Mouse (Mus musculus): ENCODE data around the gene Gm49369.
"Not testable (repeated sequence)": the region's sequence is repeated elsewhere in the genome, so short reads cannot be mapped to it uniquely, and the experiment has no call there.

Gm49369 gene

DNA sequence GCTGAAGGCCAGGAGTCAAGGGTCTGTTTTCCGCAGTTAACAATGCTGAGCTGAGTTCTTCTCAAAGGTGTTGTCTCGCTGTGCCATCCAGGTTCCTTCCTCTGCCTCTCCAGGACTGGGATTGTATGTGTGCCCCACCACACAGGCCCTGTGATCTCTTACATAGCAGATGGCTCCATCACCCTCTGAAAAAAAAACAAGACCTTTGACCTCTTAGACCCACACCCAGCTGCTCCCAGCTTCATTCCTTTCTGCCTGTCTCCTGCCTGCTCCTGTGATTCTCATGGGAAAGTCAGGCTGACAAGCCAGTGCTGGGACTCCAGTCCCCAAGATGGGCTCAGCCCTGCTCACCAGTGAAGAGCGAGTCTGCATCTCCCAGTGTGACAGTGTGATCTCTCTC is 54.0 kb downstream of the Gm49369 start:
- CTCF ChIA-PET = interaction anchor here (0.8 kb wide), 1 partner anchor 206 kb away, joined by 13 read pairs; no protein-coding TSS in a partner anchor

DNA sequence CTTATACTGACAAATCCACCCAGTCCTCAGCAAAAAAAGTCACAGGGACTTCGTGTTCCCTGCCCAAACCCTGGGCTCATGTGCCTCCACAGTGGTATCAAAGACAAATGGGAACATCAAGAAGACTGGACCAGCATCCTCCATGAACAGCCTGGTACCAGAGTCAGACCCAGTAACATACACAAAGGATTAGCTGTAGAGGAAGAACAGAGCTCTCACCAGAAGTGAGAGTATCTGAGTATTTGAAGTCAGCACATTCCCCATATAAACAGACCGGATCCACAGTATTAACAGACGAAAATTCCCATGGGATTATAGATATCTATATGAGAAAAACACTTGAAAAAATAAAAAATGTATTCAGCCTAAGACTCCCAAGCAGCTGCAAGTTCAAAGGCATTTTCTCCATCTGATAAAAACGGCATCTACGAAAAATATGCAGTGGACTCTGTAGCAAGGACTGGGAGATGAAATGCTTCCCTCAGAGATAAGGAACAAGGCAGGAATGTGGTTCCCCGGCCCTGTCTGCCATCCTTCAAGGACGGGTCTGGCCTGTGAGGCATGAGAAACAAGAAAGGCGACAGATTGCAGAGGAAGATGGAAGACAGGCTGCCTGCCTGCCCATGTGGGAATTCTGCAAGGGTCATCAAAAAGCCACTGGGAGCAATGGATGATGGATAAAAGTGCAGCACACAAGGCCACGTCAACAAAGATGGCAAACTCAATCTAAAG is 55.6 kb downstream of the Gm49369 start:
- CTCF ChIA-PET = no interaction called here

DNA sequence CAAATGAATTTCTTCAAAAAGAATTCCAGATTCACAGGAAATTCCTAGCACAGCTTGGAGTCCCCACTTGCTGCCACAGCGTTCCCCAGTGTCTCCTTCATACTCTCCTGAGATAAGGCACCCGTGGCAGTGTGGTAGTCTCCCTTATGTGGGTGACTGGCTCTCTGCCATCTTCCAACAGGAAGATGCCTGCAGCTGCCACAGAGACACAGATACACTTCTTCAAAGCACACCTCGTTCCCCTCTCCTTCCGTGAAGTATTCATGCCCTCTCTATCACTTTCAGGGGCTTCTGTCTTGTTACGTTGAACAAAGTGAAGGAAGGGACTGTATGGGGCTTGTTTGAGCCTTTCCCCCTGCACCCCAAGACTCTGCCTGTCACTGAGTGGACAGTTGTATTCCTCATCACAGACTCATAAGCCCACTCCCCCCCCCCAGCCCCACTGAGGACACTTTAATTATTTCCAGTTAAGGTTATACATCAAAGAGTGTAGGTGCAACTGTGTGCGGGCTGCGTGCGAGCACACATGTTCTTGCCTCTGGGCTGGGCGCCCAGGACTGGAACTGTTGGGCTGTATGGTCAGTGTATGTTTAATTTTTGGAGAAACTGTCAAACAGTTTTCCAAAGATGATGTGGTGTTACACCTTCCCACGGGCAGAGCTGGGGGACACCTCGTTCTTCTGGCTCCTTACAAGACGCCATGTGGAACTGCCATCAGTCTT is 58.9 kb downstream of the Gm49369 start:
- CTCF ChIA-PET = no interaction called here

DNA sequence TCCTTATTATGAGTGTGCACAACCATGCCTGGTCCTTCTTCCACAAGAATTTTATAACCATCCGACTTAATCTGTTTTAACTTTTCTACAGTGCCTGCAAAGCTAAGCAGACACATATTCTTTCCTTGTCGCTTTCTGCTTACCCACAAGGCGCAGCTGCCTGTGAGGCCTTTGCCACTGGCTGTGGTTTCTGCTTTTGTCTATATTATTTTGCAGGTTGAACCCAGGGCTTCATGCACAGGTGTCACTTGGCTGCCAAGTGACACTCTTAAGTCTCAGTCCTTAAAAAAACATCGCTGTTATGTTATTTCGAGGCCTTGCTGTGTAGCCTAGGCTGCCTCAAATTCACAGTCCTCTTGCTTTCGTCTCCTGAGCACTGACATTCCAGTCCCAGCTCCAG is 59.8 kb downstream of the Gm49369 start:
- CTCF ChIA-PET = no interaction called here

DNA sequence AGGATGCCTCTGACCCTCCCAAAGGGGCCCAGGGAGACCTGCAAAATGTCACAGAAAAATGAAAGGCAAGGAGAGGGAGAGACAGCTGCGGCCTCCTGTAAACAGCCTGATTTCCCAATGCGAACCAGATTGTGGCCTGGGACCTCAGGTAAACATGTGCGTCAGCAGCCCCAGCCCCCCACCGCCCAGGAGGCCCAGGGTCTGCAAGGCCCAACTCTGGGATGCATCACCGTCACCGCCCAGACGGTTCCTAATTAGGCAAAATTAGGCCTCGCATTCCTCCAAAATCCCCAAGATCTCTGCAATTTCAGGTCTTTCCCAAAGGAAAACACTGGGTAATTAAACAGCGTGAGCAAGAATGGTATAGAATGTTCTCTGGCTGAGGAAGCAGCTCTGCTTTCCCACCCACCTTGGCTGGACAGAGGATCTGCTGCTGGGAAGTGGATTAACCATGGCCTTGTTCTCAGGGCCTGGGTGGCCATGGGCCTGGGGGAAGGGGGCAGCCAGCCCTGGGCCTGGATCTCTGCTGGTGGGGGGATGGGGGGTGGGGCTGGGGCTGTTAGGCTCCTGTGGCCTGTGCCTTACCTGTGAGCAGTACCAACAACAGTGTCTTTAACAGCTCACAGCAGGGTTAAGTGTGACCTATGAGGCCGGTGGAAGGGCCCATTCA is 60.7 kb downstream of the Gm49369 start:
- CTCF ChIA-PET = not testable (repeated sequence)

All from spleen, embryonic (tissue).